Mouse (Mus musculus) midbrain, embryonic 14.5 days (tissue): ENCODE data around the gene Acin1. TPM values are rescaled to one million over a fixed set of nuclear protein-coding genes. Genes with fewer than 3 reads are reported as not detected.

Source experiments
- ATAC-seq: fragments of 200-750 bp; cut with Nextera tagmentation; 2 replicates; pipeline ENCODE4 v1.8.0; 2017; ENCODE audit warnings: moderate number of reproducible peaks, moderate library complexity; ENCODE audit not compliant: low FRiP score, low TSS enrichment
- DNase-seq: peaks from one replicate; pipeline ENCODE4 v3.0.0-alpha.2; 2015
- H3K27ac ChIP-seq: fragments of 300-500 bp; sonication (generic); replicated peaks from 2 replicates; pipeline ENCODE4 v1.5.1; 2014; ENCODE audit warnings: mild to moderate bottlenecking, low read depth, low read length, moderate library complexity
- H3K27me3 ChIP-seq: fragments of 300-500 bp; sonication (generic); 2 replicates; pipeline ENCODE4 v1.6.1; 2014; ENCODE audit warnings: low read length, control low read depth, mixed read lengths; ENCODE audit not compliant: control insufficient read depth, insufficient read depth
- H3K36me3 ChIP-seq: fragments of 300-500 bp; sonication (generic); 2 replicates; pipeline ENCODE4 v1.6.1; 2014; ENCODE audit warnings: low read length, control low read depth; ENCODE audit not compliant: control insufficient read depth, insufficient read depth
- H3K4me1 ChIP-seq: fragments of 300-500 bp; sonication (generic); 2 replicates; pipeline ENCODE4 v1.6.1; 2014; ENCODE audit warnings: mild to moderate bottlenecking, antibody characterized with exemption, low read length, control low read depth; ENCODE audit not compliant: control insufficient read depth, insufficient read depth
- H3K4me2 ChIP-seq: fragments of 300-500 bp; sonication (generic); 2 replicates; pipeline ENCODE4 v1.6.1; 2014; ENCODE audit warnings: mild to moderate bottlenecking, low read length, moderate library complexity
- H3K4me3 ChIP-seq: fragments of 300-500 bp; sonication (generic); replicated peaks from 2 replicates; pipeline ENCODE4 v1.5.1; 2014; ENCODE audit warnings: low read depth, low read length
- H3K9ac ChIP-seq: fragments of 300-500 bp; sonication (generic); replicated peaks from 2 replicates; pipeline ENCODE4 v1.6.1; 2014; ENCODE audit warnings: mild to moderate bottlenecking, low read length, moderate library complexity
- H3K9me3 ChIP-seq: fragments of 300-500 bp; sonication (generic); 2 replicates; pipeline ENCODE4 v1.6.1; 2016; ENCODE audit warnings: low read length, control low read depth, mixed read lengths; ENCODE audit not compliant: control insufficient read depth
- WGBS: fragments of 180-500 bp; shearing (Covaris S2); extraction: QIAGEN DNeasy Blood & Tissue Kit; methylation state at CpG from one replicate; pipeline ENCODE4 v1.1.7; 2014; 5-methylcytosine and 5-hydroxymethylcytosine counted together
- polyA plus RNA-seq: library from polyadenylated mRNA; unstranded; fragments of >200 nt; fragmentation: Nextera tagmentation; extraction: Ambion mirVana; gene quantifications from 2 replicates; pipeline ENCODE4 v1.2.1, GENCODE M21; 2014

Gene Acin1
- polyA plus RNA-seq, 1 experiment from 2014 or later, result 128 TPM

DNA sequence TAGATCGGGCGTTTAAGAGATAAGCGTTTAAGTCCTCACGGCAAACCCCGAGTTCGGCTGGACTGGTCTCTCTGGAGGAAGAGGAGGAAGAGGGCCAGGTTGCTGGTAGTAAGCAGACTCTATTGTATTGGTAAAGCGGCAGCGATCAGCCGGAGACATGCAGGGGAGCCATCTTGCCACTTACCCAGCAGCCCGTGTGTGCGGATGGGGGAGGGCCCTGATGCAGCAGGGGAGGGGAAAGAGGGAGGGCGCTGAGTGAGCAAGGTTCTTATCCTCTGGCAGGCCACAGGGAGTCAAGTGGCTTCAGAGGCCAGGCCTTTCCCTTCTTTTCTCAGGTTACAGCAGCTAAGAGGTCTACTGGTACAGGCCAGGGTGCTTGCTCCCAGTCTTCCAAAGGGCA, 33.2 kb downstream of the Acin1 start:
- Histone ChIP-seq H3K4me3 (peak overlapping the region; percentile 55), H3K27me3 (no peaks in the 10 kb centered on the region), H3K36me3 (peaks cover 56% of the 10 kb centered on the region), H3K4me2 (peak overlapping the region; percentile 96), H3K4me1 (peaks cover 36% of the 10 kb centered on the region), H3K27ac (peak overlapping the region; percentile 81), H3K9me3 (no peaks in the 10 kb centered on the region), H3K9ac (peak overlapping the region; percentile 80)
- under 1% methylated on average over 12 of the region's 12 CpGs for WGBS
- peak; percentile 93 for DNase-seq
- peak; percentile 84 for ATAC-seq

DNA sequence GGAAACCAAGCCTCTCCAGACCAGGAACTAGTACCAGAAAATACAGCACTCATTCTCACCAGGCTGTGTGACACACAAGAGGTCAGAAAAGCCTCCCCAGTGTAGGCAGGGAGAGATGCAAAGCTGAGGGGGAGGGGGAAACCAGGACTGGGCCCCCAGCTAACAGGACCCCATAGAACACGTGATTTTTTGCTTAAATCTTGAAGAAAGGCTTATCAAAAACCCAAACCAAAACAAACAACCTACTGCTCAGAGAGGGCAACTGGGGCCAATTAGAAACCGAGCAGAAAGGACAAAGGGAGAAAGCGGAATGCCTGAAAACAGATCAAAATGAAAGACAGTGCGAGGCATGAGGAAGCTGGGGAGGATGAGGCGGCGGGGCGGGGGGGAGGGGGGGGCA, 33.9 kb downstream of the Acin1 start:
- 0% methylated on average over 7 of the region's 7 CpGs for WGBS
- peak overlapping the region; percentile 96 for H3K4me2 ChIP-seq
- H3K4me1 ChIP-seq, result peaks cover 42% of the 10 kb centered on the region
- DNase-seq (peak; percentile 47), ATAC-seq (no peak)
- peak overlapping the region; percentile 55 for H3K4me3 ChIP-seq
- peaks cover 56% of the 10 kb centered on the region for H3K36me3 ChIP-seq
- H3K9me3 ChIP-seq, result no peaks in the 10 kb centered on the region
- H3K27ac ChIP-seq, result peak overlapping the region; percentile 81
- H3K9ac ChIP-seq, result peak overlapping the region; percentile 80
- no peaks in the 10 kb centered on the region for H3K27me3 ChIP-seq

GRCm38 (mm10) chr14:54651556-54651955, 35.2 kb downstream of the Acin1 start:
- 77% methylated on average over 4 of the region's 4 CpGs for WGBS
- Histone ChIP-seq H3K27me3 (no peaks in the 10 kb centered on the region), H3K9ac (no peak overlapping the region), H3K4me1 (peaks cover 42% of the 10 kb centered on the region), H3K4me3 (no peak overlapping the region; the same call in 1 of the 2 replicates), H3K36me3 (peaks cover 58% of the 10 kb centered on the region), H3K9me3 (no peaks in the 10 kb centered on the region), H3K4me2 (peak overlapping the region; percentile 96), H3K27ac (no peak overlapping the region)
- ATAC-seq (no peak), DNase-seq (no peak)

DNA sequence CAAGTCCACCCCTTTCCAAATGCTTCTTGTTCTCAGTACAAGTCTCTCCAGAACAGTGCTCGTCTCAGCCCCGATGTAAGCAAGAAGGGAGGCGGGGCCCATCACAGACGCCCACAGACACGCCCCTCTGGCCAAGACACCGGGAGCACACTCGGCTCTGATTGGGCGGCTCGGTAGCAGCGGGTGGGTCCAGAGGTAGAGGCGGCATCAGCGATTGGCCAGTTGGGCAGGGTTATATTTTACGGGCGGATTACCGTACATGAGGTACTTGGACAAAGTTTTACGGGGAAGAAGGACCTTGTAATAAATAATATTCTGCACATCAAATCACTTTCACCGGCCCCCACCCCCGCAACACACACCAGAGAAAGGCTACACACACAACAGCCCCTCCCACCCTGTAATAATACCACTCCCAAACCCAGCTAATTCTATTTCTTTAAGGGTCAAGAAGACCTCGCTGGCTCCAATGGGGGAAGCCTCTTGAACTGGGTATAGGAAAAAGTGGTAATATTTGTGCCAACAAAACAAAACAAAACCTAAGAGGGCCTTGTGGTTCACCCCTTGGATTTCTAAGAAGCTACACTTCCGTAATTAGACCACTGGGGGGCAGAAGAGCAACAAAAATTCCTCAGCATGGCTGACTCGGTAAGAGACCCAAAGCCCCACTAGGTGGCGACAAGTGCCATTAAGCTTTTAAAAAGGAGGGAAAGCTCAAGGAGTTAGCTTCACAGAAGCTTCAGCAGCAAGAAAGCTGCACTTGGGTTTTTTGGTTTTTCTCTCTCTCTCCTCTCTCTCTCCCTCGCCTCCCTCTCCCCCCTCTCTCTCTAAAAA, 35.9 kb downstream of the Acin1 start:
- peaks cover 42% of the 10 kb centered on the region for H3K4me1 ChIP-seq

DNA sequence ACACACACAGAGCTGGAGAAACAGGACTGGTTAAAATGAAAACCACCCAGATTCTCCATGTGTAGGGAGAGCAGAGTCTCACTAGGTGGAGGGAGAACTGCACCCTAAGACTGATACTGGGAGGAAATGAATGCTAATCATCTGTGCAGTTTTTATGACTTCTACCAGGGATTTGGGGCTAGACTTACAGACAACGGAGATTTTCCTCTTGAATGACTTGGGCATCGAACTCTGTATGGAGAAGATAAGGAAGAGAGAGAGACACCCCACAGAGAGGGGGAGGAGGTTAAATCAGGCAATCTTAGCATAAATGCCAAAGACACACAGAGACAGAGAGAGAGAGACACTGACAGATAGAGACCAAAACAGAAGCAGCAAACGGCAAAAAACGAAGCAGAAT, 38.8 kb downstream of the Acin1 start:
- H3K9me3 ChIP-seq, result no peaks in the 10 kb centered on the region
- H3K36me3 ChIP-seq, result peaks cover 79% of the 10 kb centered on the region
- H3K9ac ChIP-seq, result no peak overlapping the region
- DNase-seq, result no peak
- H3K4me1 ChIP-seq, result peaks cover 36% of the 10 kb centered on the region
- H3K4me2 ChIP-seq, result no peak overlapping the region
- H3K27ac ChIP-seq, result no peak overlapping the region
- no peak overlapping the region for H3K4me3 ChIP-seq
- no peaks in the 10 kb centered on the region for H3K27me3 ChIP-seq
- ATAC-seq, result no peak
- WGBS, result 73% methylated on average over 4 of the region's 4 CpGs

More for the DNA sequence above, 35.9 kb downstream of the Acin1 start:
- H3K4me2 ChIP-seq, result peak overlapping the region; percentile 96
- ATAC-seq (peak; percentile 28; the same call in 1 of the 2 replicates), DNase-seq (peak; percentile 98)
- H3K27ac ChIP-seq, result no peak overlapping the region
- no peak overlapping the region for H3K9ac ChIP-seq
- H3K27me3 ChIP-seq, result no peaks in the 10 kb centered on the region
- whole genome bisulfite sequencing, result 64% methylated on average over 23 of the region's 23 CpGs
- no peaks in the 10 kb centered on the region for H3K9me3 ChIP-seq
- no peak overlapping the region for H3K4me3 ChIP-seq
- H3K36me3 ChIP-seq, result peaks cover 58% of the 10 kb centered on the region

GRCm38 (mm10) chr14:54646898-54647636, 39.7 kb downstream of the Acin1 start:
- Histone ChIP-seq H3K9ac (no peak overlapping the region), H3K36me3 (peaks cover 88% of the 10 kb centered on the region), H3K27me3 (no peaks in the 10 kb centered on the region), H3K27ac (no peak overlapping the region), H3K4me3 (no peak overlapping the region), H3K9me3 (no peaks in the 10 kb centered on the region), H3K4me1 (peaks cover 30% of the 10 kb centered on the region), H3K4me2 (no peak overlapping the region)
- ATAC-seq, result no peak
- no peak for DNase-seq
- 95% methylated on average over 8 of the region's 8 CpGs for WGBS

GRCm38 (mm10) chr14:54646455-54646854, 40.3 kb downstream of the Acin1 start:
- no peak for ATAC-seq
- no peak overlapping the region for H3K27ac ChIP-seq
- 95% methylated on average over 17 of the region's 17 CpGs for WGBS
- H3K36me3 ChIP-seq, result peaks cover 90% of the 10 kb centered on the region
- H3K4me2 ChIP-seq, result no peak overlapping the region
- peaks cover 24% of the 10 kb centered on the region for H3K4me1 ChIP-seq
- DNase-seq, result no peak
- no peak overlapping the region for H3K4me3 ChIP-seq
- H3K27me3 ChIP-seq, result no peaks in the 10 kb centered on the region
- H3K9ac ChIP-seq, result no peak overlapping the region
- no peaks in the 10 kb centered on the region for H3K9me3 ChIP-seq

DNA sequence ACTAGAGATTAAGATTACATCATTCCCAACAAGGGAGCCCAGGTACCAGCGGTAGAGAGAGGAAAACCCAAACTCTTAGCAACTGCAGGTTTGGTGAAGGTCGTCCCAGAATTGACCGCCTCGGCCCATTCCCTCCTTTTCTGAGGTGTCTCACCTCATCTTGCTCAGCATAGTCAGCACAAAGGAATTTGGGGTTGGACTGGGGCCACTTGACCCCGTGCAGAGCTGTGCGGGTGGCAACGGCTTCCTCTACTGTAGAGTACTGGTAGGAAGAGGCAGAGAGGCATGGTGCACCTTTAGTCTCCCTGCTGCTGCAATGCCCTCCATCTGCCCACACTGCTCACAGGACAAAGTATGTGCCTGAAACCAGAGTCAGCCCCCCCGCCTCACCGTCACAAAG, 42.4 kb downstream of the Acin1 start:
- WGBS, result 95% methylated on average over 9 of the region's 9 CpGs
- Histone ChIP-seq H3K9me3 (no peaks in the 10 kb centered on the region), H3K4me2 (no peak overlapping the region), H3K27me3 (no peaks in the 10 kb centered on the region), H3K4me3 (no peak overlapping the region), H3K9ac (no peak overlapping the region), H3K4me1 (peaks cover 21% of the 10 kb centered on the region), H3K36me3 (peaks cover 73% of the 10 kb centered on the region), H3K27ac (no peak overlapping the region)
- DNase-seq (no peak), ATAC-seq (no peak)
